Mouse (Mus musculus) layer of hippocampus, postnatal 10 days (tissue): Measurements from ENCODE around the gene Phf20. TPM values are rescaled to one million over a fixed set of nuclear protein-coding genes. Genes with fewer than 3 reads are reported as not detected.

Source experiments
- DNase-seq, 2 experiments: peaks; one replicate each; pipeline ENCODE4 v3.0.0; 2021; ENCODE audit warnings: low spot score in 2 of 2
- total RNA-seq, 2 experiments: library from RNA; stranded (reverse); gene quantifications; 2 replicates each; pipeline ENCODE4 v1.2.3; 2021

Gene Phf20
- total RNA-seq, 2 experiments from 2014 or later, result 75.4 to 86.9 TPM

GRCm38 (mm10) chr2:156263204-156263893 is 67.1 kb downstream of the Phf20 start:
- DNase-seq, result no peak

GRCm38 (mm10) chr2:156267636-156268035 is 71.4 kb downstream of the Phf20 start:
- no peak for DNase-seq

- DNase-seq, result no peak
These were observed 76.3 kb downstream of the Phf20 start for GRCm38 (mm10) chr2:156272553-156272952.

- DNase-seq, result peak; percentile 75 to 81
These were observed 82.2 kb downstream of the Phf20 start for GRCm38 (mm10) chr2:156278226-156279017.

GRCm38 (mm10) chr2:156281227-156281626 is 85.0 kb downstream of the Phf20 start:
- DNase-seq, result no peak

GRCm38 (mm10) chr2:156285161-156285560 is 88.9 kb downstream of the Phf20 start:
- DNase-seq, result no peak

GRCm38 (mm10) chr2:156286733-156287132 is 90.5 kb downstream of the Phf20 start:
- no peak for DNase-seq

- no peak for DNase-seq
These were observed 92.0 kb downstream of the Phf20 start for GRCm38 (mm10) chr2:156288222-156288621.

- no peak for DNase-seq
These were observed 93.4 kb downstream of the Phf20 start for GRCm38 (mm10) chr2:156289552-156290160.

GRCm38 (mm10) chr2:156291998-156292397 is 95.7 kb downstream of the Phf20 start:
- DNase-seq, result no peak

- no peak for DNase-seq
These were observed 99.4 kb downstream of the Phf20 start for GRCm38 (mm10) chr2:156295601-156296063.

- no peak for DNase-seq
These were observed 99.9 kb downstream of the Phf20 start for GRCm38 (mm10) chr2:156296190-156296589.

- no peak for DNase-seq
These were observed 101.4 kb downstream of the Phf20 start for GRCm38 (mm10) chr2:156297653-156298052.

- no peak for DNase-seq
These were observed 102.2 kb downstream of the Phf20 start for GRCm38 (mm10) chr2:156298458-156298857.

GRCm38 (mm10) chr2:156302063-156302462 is 105.8 kb downstream of the Phf20 start:
- DNase-seq, result no peak

- DNase-seq, result no peak
These were observed 108.1 kb downstream of the Phf20 start for GRCm38 (mm10) chr2:156304351-156304750.

- no peak for DNase-seq
These were observed 109.6 kb downstream of the Phf20 start for GRCm38 (mm10) chr2:156305818-156306217.

GRCm38 (mm10) chr2:156307261-156307660 is 111.0 kb downstream of the Phf20 start:
- DNase-seq, result no peak

- no peak for DNase-seq
These were observed 113.7 kb downstream of the Phf20 start for GRCm38 (mm10) chr2:156309948-156310347.

- no peak for DNase-seq
These were observed 114.2 kb downstream of the Phf20 start for GRCm38 (mm10) chr2:156310455-156310854.

- no peak for DNase-seq
These were observed 114.7 kb downstream of the Phf20 start for GRCm38 (mm10) chr2:156310945-156311344.

GRCm38 (mm10) chr2:156311441-156311840 is 115.2 kb downstream of the Phf20 start:
- no peak for DNase-seq
